Mouse (Mus musculus) small intestine, adult 2 months (tissue): ENCODE measurements around the gene Cenpf.
A peak's percentile ranks its signal among the peaks of the same experiment; 100 is the strongest.

Experiments used
- CTCF ChIP-seq: fragments of 200-500 bp; IDR thresholded peaks from 2 replicates; pipeline ENCODE4 v1.5.1; 2012; ENCODE audit warnings: low read depth, mild to moderate bottlenecking, control low read depth, inconsistent platforms, low read length, moderate library complexity, mixed read lengths; ENCODE audit not compliant: insufficient replicate concordance, insufficient read length; ENCODE audit errors: extremely low read depth
- POLR2A ChIP-seq: fragments of 200-500 bp; IDR thresholded peaks from 2 replicates; pipeline ENCODE4 v1.6.1; 2012; ENCODE audit warnings: low read depth, mild to moderate bottlenecking, control low read depth, inconsistent platforms, low read length, moderate library complexity

DNA sequence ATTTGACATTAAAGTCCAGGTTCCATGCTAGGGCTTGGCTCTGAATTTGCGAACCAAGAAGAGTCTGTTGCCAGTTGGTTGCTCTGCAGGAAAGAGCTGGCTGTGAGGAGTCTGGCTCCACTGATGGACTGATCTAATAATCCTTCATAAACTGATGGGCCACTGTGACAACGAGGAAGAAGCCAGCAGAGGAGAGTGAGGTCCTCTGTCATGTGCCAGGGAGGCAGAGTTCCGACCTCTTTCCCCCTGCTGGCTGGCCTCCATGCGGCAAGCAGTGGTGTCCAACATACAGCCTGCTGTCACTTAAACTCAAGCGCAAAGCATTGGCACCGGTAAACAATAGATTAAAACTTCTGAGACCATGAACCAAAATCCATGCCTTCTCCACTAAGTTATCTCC, 57.9 kb downstream of the Cenpf start:
- TF ChIP-seq POLR2A (no peak), CTCF (peak; percentile 10; the same call in 1 of the 2 replicates)
